Mouse (Mus musculus) neutrophil, adult 59 days (primary cell): ENCODE data around the gene Cstf1. TPM values are rescaled to one million over a fixed set of nuclear protein-coding genes. Genes with fewer than 3 reads are reported as not detected.

Source experiments
- total RNA-seq, 2 experiments: library from RNA; stranded (reverse); gene quantifications; 1 replicate in 1 of 2; 2 replicates in 1 of 2; pipeline ENCODE4 v1.2.4; 2023

The Cstf1 gene
- total RNA-seq, result 10 to 100 TPM; 17.8 to 22.4 TPM

GRCm38 (mm10) chr2:172370411-172371223 lies at the start of gene Cstf1, which contains the start of gene Aurka:
TSS of gene Cstf1 (plus strand) at chr2:172370681.
TSS of gene Aurka (minus strand) at chr2:172370535.

GRCm38 (mm10) chr2:172345258-172345738 lies 25.2 kb upstream of the Cstf1 start, which contains the start of gene Fam210b:
TSS of gene Fam210b (plus strand) at chr2:172345565.

GRCm38 (mm10) chr2:172393391-172394051 lies 23.0 kb downstream of the Cstf1 start, which contains the start of gene Cass4:
TSS of gene Cass4 (plus strand) at chr2:172393794.

Other genes starting within 250 kb of the Cstf1 start
- gene Mc3r, start 122.2 kb upstream of the Cstf1 start, total RNA-seq, result not detected
- 1 to 10 TPM; 3.6 to 4.1 TPM for gene Fam210b, start 25.1 kb upstream of the Cstf1 start, total RNA-seq
- 10 to 100 TPM; 48.2 to 48.4 TPM for gene Aurka, start 146 bp upstream of the Cstf1 start, total RNA-seq
- gene Cass4, start 23.1 kb downstream of the Cstf1 start, total RNA-seq, result 10 to 100 TPM; 21.1 to 31.3 TPM
- gene Rtf2, start 69.9 kb downstream of the Cstf1 start, total RNA-seq, result 100 to 1,000 TPM; 117 to 129 TPM
- not detected for gene Gcnt7, start 87.9 kb downstream of the Cstf1 start, total RNA-seq
- gene Fam209, start 101.8 kb downstream of the Cstf1 start, total RNA-seq, result 1 to 10 TPM; 5.6 to 8.0 TPM
- not detected for gene Tfap2c, start 178.9 kb downstream of the Cstf1 start, total RNA-seq